Mouse (Mus musculus) limb, embryonic 15.5 days (tissue): Measurements from ENCODE around the gene Olfr522. TPM values are rescaled to one million over a fixed set of nuclear protein-coding genes. Genes with fewer than 3 reads are reported as not detected.

Source experiments
- ATAC-seq: fragments of 200-750 bp; cut with Nextera tagmentation; 2 replicates; pipeline ENCODE4 v1.8.0; 2017; ENCODE audit warnings: low read depth, moderate TSS enrichment; ENCODE audit not compliant: insufficient number of reproducible peaks, low FRiP score, low TSS enrichment
- H3K27ac ChIP-seq: fragments of 300-500 bp; sonication (generic); 2 replicates; pipeline ENCODE4 v1.5.1; 2015; ENCODE audit warnings: moderate library complexity, mild to moderate bottlenecking, inconsistent platforms
- H3K27me3 ChIP-seq: fragments of 300-500 bp; sonication (generic); 2 replicates; pipeline ENCODE4 v1.6.1; 2015; ENCODE audit warnings: inconsistent platforms
- H3K36me3 ChIP-seq: fragments of 300-500 bp; sonication (generic); 2 replicates; pipeline ENCODE4 v1.6.1; 2015; ENCODE audit warnings: inconsistent platforms
- H3K4me1 ChIP-seq: fragments of 300-500 bp; sonication (generic); 2 replicates; pipeline ENCODE4 v1.6.1; 2015; ENCODE audit warnings: inconsistent platforms
- H3K4me2 ChIP-seq: fragments of 300-500 bp; sonication (generic); 2 replicates; pipeline ENCODE4 v1.6.1; 2015; ENCODE audit warnings: mild to moderate bottlenecking, inconsistent platforms
- H3K4me3 ChIP-seq: fragments of 300-500 bp; sonication (generic); 2 replicates; pipeline ENCODE4 v1.5.1; 2015; ENCODE audit warnings: mild to moderate bottlenecking, inconsistent platforms
- H3K9ac ChIP-seq: fragments of 300-500 bp; sonication (generic); 2 replicates; pipeline ENCODE4 v1.6.1; 2015; ENCODE audit warnings: inconsistent platforms
- H3K9me3 ChIP-seq: fragments of 300-500 bp; sonication (generic); 2 replicates; pipeline ENCODE4 v1.6.1; 2016; ENCODE audit warnings: inconsistent platforms
- WGBS: fragments of 180-500 bp; shearing (Covaris S2); methylation state at CpG from one replicate; pipeline ENCODE4 v1.1.7; 2015; 5-methylcytosine and 5-hydroxymethylcytosine counted together
- polyA plus RNA-seq: library from polyadenylated mRNA; unstranded; fragments of >200 nt; fragmentation: Nextera tagmentation; extraction: Ambion mirVana; gene quantifications from 2 replicates; pipeline ENCODE4 v1.2.1, GENCODE M21; 2015

Gene Olfr522
- polyA plus RNA-seq, 1 experiment from 2014 or later: not detected

- H3K9ac ChIP-seq: no peak overlapping the region
- 77% methylated on average over 3 of the region's 3 CpGs for WGBS
- H3K27me3 ChIP-seq: no peaks in the 10 kb centered on the region
- no peaks in the 10 kb centered on the region for H3K9me3 ChIP-seq
- no peak overlapping the region for H3K27ac ChIP-seq
- H3K4me1 ChIP-seq: peaks cover 15% of the 10 kb centered on the region
- H3K4me2 ChIP-seq: no peak overlapping the region
- ATAC-seq: no peak
- no peak overlapping the region for H3K4me3 ChIP-seq
- peaks cover 24% of the 10 kb centered on the region for H3K36me3 ChIP-seq
These were observed 37.6 kb downstream of the Olfr522 start for GRCm38 (mm10) chr7:140126934-140127333.

- Histone ChIP-seq H3K9ac (peak overlapping the region; percentile 58), H3K4me1 (peaks cover 15% of the 10 kb centered on the region), H3K4me3 (peak overlapping the region; percentile 62), H3K36me3 (peaks cover 18% of the 10 kb centered on the region), H3K9me3 (no peaks in the 10 kb centered on the region), H3K27me3 (no peaks in the 10 kb centered on the region), H3K27ac (peak overlapping the region; percentile 43; the same call in 1 of the 2 replicates), H3K4me2 (peak overlapping the region; percentile 55)
- WGBS: 3% methylated on average over 5 of the region's 5 CpGs
- peak; percentile 27; the same call in 1 of the 2 replicates for ATAC-seq
These were observed 38.6 kb downstream of the Olfr522 start for GRCm38 (mm10) chr7:140126022-140126350.

DNA sequence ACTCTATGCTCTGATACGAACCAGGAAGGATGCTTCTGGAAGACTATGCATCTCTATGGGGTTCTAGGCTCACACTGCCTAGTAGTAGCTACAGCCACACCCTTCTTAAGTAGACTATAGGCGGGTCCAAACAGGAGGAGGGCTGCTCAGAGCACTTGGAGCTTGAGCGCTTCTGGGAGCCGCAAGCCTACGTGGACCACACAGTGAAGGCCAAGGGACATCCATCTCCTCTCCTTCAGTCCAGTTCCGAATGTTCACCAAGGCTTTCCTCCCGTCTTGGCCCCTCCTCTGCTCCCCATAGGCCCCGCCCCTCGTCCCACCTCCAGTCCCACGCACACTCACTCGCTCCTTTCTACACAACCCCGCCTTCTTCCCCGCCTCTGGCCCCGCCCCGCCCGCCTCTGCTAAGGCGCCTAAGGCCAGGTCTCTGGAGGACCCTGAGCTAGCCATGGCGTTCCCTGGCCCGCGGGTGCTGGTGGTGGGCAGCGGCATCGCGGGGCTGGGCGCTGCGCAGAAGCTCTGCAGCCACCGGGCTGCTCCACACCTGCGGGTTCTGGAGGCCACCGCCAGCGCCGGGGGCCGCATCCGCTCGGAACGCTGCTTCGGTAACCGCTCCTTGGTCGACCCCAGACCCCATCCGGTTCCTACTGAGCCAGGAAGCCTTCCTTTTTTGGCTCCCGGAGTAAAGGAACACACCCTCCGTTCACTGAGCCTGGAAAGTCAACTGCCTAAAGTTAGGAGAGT lies 39.1 kb downstream of the Olfr522 start:
- Histone ChIP-seq H3K27ac (peak overlapping the region; percentile 43; the same call in 1 of the 2 replicates), H3K27me3 (no peaks in the 10 kb centered on the region), H3K36me3 (peaks cover 13% of the 10 kb centered on the region), H3K4me3 (peak overlapping the region; percentile 62), H3K4me2 (peak overlapping the region; percentile 55), H3K9ac (peak overlapping the region; percentile 58), H3K4me1 (peaks cover 15% of the 10 kb centered on the region), H3K9me3 (no peaks in the 10 kb centered on the region)
- 2% methylated on average over 40 of the region's 40 CpGs for whole genome bisulfite sequencing
- ATAC-seq: peak; percentile 92

DNA sequence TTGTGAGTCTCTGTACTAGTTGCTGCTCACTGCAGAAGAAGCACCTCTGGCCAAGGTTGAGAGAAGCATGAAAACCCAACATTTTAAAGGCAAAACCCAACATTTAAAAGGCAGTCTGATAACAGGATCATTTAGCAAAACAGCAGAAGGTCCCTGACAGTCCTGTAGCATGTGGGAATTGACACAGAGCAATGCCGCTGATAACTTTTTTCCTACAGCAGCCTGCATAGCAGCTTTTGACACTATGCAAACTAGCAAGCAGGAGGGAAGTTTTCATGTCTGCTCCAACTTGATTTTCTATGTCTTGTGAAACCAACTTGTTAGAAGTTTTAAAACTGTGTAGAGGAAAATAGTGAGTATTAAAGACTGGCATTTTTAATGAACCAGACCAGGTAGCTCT lies 40.2 kb downstream of the Olfr522 start:
- Histone ChIP-seq H3K36me3 (peaks cover 3% of the 10 kb centered on the region; the same call in 1 of the 2 replicates), H3K27ac (no peak overlapping the region), H3K9me3 (no peaks in the 10 kb centered on the region), H3K4me3 (no peak overlapping the region), H3K27me3 (no peaks in the 10 kb centered on the region), H3K4me1 (peaks cover 15% of the 10 kb centered on the region), H3K4me2 (no peak overlapping the region), H3K9ac (no peak overlapping the region)
- 84% methylated on average over 1 of the region's 1 CpGs for WGBS
- no peak for ATAC-seq

DNA sequence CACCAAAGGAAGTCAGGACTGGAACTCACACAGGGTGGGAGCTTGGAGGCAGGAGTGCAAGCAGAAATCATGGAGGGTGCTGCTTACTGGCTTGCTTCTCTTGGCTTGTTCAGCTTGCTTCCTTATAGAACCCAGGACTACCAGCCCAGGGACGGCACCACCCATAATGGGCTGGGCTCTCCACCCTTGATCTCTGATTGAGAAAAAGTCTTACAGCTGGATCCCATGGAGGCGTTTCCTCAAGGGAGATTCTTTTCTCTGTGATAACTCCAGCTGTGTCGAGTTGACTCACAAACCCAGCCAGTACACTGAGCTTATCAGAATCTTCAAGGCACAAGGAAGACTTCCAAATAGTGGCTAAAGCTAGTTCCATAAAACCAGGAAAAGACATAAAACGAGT lies 41.8 kb downstream of the Olfr522 start:
- H3K27me3 ChIP-seq: no peaks in the 10 kb centered on the region
- H3K4me2 ChIP-seq: no peak overlapping the region
- peaks cover 15% of the 10 kb centered on the region for H3K4me1 ChIP-seq
- no peak for ATAC-seq
- H3K9ac ChIP-seq: no peak overlapping the region
- H3K36me3 ChIP-seq: no peaks in the 10 kb centered on the region
- 35% methylated on average over 4 of the region's 4 CpGs for WGBS
- H3K4me3 ChIP-seq: no peak overlapping the region
- H3K27ac ChIP-seq: peak overlapping the region; percentile 33; the same call in 1 of the 2 replicates
- H3K9me3 ChIP-seq: no peaks in the 10 kb centered on the region

DNA sequence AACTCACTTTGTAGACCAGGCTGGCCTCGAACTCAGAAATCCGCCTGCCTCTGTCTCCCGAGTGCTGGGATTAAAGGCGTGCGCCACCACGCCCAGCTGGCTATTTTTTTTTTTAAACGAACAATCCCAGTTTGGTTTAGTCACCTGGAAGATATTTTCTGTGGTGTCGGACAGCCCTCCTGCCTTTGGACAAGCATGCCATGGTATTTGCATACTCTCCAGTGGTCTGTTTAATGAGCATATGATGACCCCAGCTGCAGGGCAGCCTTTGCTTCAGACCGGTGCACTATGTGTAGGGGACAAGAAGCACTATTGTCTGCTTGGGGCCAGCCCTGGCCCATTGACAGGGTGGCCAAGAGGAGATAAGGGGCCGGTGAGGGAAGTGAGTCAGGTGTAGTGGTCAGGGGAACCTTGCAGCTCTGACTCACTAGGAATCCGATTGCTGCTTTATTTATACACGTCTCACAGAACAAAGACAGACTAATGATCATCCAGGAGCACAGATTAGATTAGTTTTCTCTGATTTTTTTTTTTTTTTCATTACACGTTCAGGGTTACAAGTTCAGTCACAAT lies 43.1 kb downstream of the Olfr522 start:
- Histone ChIP-seq H3K27me3 (no peaks in the 10 kb centered on the region), H3K4me2 (no peak overlapping the region), H3K4me3 (no peak overlapping the region), H3K9me3 (no peaks in the 10 kb centered on the region), H3K9ac (no peak overlapping the region), H3K4me1 (peaks cover 7% of the 10 kb centered on the region), H3K36me3 (no peaks in the 10 kb centered on the region), H3K27ac (no peak overlapping the region)
- 79% methylated on average over 13 of the region's 13 CpGs for WGBS
- no peak for ATAC-seq

- Histone ChIP-seq H3K27me3 (no peaks in the 10 kb centered on the region), H3K9ac (no peak overlapping the region), H3K36me3 (no peaks in the 10 kb centered on the region), H3K27ac (no peak overlapping the region), H3K4me3 (no peak overlapping the region), H3K4me1 (peaks cover 4% of the 10 kb centered on the region), H3K4me2 (no peak overlapping the region), H3K9me3 (no peaks in the 10 kb centered on the region)
- ATAC-seq: no peak
- WGBS: 93% methylated on average over 2 of the region's 2 CpGs
These were observed 44.1 kb downstream of the Olfr522 start for GRCm38 (mm10) chr7:140120484-140120883.

GRCm38 (mm10) chr7:140116329-140117054 lies 48.1 kb downstream of the Olfr522 start, which contains the start of gene Echs1:
Gene Echs1, minus strand, starts transcription at chr7:140116476.
- H3K27me3 ChIP-seq: no peaks in the 10 kb centered on the region
- H3K4me2 ChIP-seq: peak within 1 kb of the TSS; percentile 76
- H3K27ac ChIP-seq: peak within 1 kb of the TSS; percentile 91
- H3K4me1 ChIP-seq: 0 out of 2 replicates have a peak, but pooled peaks cover 7% of the 10 kb centered on the region
- H3K9ac ChIP-seq: peak within 1 kb of the TSS; percentile 71
- H3K4me3 ChIP-seq: peak within 1 kb of the TSS; percentile 74
- H3K36me3 ChIP-seq: peaks cover 15% of the 10 kb centered on the region
- 5% methylated on average over 28 of the region's 28 CpGs for WGBS
- peak; percentile 89 for ATAC-seq
- H3K9me3 ChIP-seq: no peaks in the 10 kb centered on the region

DNA sequence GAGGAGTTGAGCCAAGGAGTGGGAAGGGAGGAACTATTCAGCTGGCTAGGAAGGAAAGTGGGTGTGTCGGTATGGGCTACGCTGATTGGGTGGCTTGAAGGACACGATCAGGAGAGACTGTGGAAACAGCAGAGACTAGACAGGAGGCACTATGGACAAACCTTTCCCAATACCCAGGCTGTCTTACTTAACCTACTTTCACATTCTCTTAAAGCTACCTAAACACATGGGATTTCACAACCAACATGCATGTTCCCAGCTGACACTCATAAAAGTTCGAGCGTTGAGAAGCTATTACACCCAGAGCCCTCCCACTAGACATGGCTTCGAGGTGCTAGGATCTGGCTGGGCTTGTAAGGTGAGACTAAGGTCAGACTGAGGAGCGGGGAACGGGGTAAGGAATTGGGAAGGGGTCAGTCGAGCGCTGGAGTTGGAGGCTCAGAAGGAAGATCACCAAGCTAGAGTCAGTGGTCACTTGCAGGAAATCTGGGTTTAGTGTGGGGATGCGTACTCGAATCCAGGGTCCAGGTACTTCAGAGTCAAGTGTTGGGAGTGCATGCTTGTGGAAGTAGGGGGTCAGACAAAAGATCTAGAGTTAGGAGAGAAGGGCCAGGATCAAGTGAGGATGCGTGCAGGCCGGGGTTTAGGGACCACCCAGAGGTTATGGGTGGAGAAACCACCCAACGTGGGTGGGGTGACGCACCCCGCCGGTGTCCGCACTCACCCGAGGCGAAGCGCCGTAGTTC lies 48.8 kb downstream of the Olfr522 start, which contains the start of gene Paox:
Paox (plus strand) TSS at position 217 of the 746 bp plus-strand sequence.
- WGBS: under 1% methylated on average over 23 of the region's 23 CpGs

GRCm38 (mm10) chr7:140111943-140112342 lies 52.6 kb downstream of the Olfr522 start:
- Histone ChIP-seq H3K9me3 (no peaks in the 10 kb centered on the region), H3K4me2 (no peak overlapping the region), H3K36me3 (peaks cover 61% of the 10 kb centered on the region), H3K27me3 (no peaks in the 10 kb centered on the region), H3K4me1 (0 out of 2 replicates have a peak, but pooled peaks cover 7% of the 10 kb centered on the region), H3K27ac (no peak overlapping the region), H3K4me3 (no peak overlapping the region), H3K9ac (no peak overlapping the region)
- ATAC-seq: no peak
- WGBS: 58% methylated on average over 3 of the region's 3 CpGs

More for the DNA sequence above, 48.8 kb downstream of the Olfr522 start, which contains the start of gene Paox:
- H3K9me3 ChIP-seq: no peaks in the 10 kb centered on the region
- H3K27ac ChIP-seq: peak within 1 kb of the TSS; percentile 91
- ATAC-seq: peak; percentile 79
- peak within 1 kb of the TSS; percentile 71 for H3K9ac ChIP-seq
- H3K4me3 ChIP-seq: peak within 1 kb of the TSS; percentile 74
- no peaks in the 10 kb centered on the region for H3K27me3 ChIP-seq
- 0 out of 2 replicates have a peak, but pooled peaks cover 7% of the 10 kb centered on the region for H3K4me1 ChIP-seq
- peaks cover 23% of the 10 kb centered on the region for H3K36me3 ChIP-seq
- H3K4me2 ChIP-seq: peak within 1 kb of the TSS; percentile 76
